Mouse (Mus musculus) embryonic fibroblast, embryonic 13.5 days (primary cell): Measurements from ENCODE around the gene Arpc1b. TPM values are rescaled to one million over a fixed set of nuclear protein-coding genes. Genes with fewer than 3 reads are reported as not detected.
"Not testable (repeated sequence)": the region's sequence is repeated elsewhere in the genome, so short reads cannot be mapped to it uniquely, and the experiment has no call there.

Experiments used
- H3K27ac ChIP-seq: 2 replicates; pipeline ENCODE4 v1.5.1; 2012; ENCODE audit warnings: low read length, control low read depth, inconsistent platforms; ENCODE audit not compliant: insufficient read depth
- H3K4me1 ChIP-seq: 2 replicates; pipeline ENCODE4 v1.6.1; 2011; ENCODE audit warnings: low read length; ENCODE audit not compliant: control insufficient read depth, insufficient read depth
- H3K4me3 ChIP-seq: 2 replicates; pipeline ENCODE4 v1.5.1; 2011; ENCODE audit warnings: mild to moderate bottlenecking, control low read depth, low read length; ENCODE audit not compliant: insufficient read depth
- CTCF ChIP-seq: IDR thresholded peaks from 2 replicates; pipeline ENCODE4 v1.5.1; 2011; ENCODE audit warnings: mild to moderate bottlenecking, control low read depth, low read length, moderate library complexity, borderline replicate concordance; ENCODE audit not compliant: insufficient read depth
- POLR2A ChIP-seq: IDR thresholded peaks from 2 replicates; pipeline ENCODE4 v1.6.1; 2011; ENCODE audit warnings: low read depth, mild to moderate bottlenecking, control low read depth, low read length, moderate library complexity
- polyA plus RNA-seq: library from polyadenylated mRNA; stranded (reverse); fragments of >200 nt; gene quantifications from 2 replicates; pipeline ENCODE4 v1.2.4, GENCODE M21; 2011; ENCODE audit warnings: low read depth; ENCODE audit not compliant: missing spikeins, insufficient read length

Gene Arpc1b
- polyA plus RNA-seq, 1 experiment: 328 TPM

DNA sequence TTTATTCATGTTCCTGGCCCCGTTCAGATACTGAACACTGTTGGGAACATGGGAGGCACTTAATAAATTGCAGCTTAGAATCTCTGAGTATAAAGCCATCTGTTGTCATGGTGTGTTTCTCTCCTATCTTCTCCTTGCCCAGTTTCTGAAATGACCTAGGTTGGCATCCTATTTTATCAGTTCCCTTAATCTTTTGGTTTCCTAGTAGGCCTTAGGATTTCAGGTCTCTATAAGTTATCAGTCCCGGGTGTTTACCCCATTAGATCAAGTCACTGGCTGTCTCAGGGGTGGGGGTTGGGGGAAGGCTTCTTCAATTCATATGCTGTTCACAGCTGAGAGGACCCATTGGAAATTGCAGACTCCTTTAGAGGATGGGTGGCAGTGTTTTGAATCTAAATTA is 29.2 kb upstream of the Arpc1b start:
- no peaks in the 10 kb centered on the region for H3K4me1 ChIP-seq
- no peak for TF ChIP-seq CTCF
- TF ChIP-seq POLR2A: no peak
- H3K27ac ChIP-seq: no peak overlapping the region
- peak overlapping the region; percentile 84 for H3K4me3 ChIP-seq

DNA sequence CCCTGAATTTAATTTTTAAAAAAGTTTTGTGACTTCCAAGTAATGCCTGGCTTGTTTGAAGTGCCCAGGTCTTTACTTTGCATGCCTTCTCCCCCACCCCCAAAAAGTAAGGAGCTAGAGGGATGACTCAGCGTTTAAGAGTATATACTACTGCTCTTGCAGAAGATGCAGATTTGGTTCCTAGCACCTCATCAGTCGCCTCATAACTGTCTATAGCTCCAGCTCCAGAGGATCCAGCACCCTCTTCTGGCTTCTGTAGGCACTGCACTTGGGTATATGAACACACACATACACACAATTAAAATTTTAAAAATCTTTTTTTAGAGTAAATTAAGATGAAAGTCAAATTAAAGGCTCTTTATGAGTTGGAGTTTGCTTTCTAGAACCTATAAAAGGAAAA is 25.8 kb upstream of the Arpc1b start:
- no peak overlapping the region for H3K27ac ChIP-seq
- H3K4me1 ChIP-seq: no peaks in the 10 kb centered on the region
- no peak for TF ChIP-seq CTCF
- TF ChIP-seq POLR2A: no peak
- no peak overlapping the region for H3K4me3 ChIP-seq

DNA sequence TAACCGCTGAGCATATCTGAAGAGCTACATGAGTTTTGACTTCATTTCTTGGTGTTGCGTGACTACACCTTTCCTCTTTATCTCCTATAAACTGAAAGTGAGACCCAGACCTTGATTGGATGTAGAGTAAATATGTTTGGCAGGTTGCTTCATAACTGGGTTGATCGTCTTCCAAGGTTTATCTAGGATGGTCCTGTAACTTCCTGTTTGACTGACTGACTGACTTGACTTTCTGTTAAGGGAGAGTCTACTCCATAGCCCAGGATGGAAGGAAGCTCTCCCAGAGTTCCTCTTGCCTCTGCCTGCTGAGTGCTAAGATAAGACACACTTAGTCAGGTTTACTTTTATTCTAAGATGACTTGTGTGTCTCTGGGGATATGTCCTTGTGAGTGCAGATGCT is 24.1 kb upstream of the Arpc1b start:
- Histone ChIP-seq H3K4me1 (no peaks in the 10 kb centered on the region), H3K27ac (no peak overlapping the region)
- TF ChIP-seq CTCF (no peak), POLR2A (no peak)

DNA sequence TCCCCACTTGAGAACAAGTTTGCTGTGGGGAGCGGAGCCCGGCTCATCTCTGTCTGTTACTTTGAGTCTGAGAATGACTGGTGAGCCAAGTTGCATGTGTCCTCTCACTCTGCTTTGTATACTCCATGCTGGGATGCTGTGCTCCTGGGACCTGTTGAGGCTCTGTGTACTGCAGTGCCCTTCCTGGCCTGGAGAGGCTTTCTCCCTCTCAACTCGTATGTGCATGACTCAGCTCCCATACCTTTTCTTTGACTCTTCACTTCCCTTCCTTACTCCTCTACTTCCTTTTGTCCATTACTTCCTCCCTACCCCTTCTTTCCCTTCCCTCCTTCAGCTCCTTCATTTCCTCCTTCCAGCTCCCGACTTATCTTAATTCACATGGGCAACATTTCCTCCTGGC is 17.8 kb upstream of the Arpc1b start:
- no peak overlapping the region for H3K27ac ChIP-seq
- TF ChIP-seq CTCF (no peak), POLR2A (no peak)
- no peak overlapping the region for H3K4me3 ChIP-seq
- no peaks in the 10 kb centered on the region for H3K4me1 ChIP-seq

More for the DNA sequence above, 24.1 kb upstream of the Arpc1b start:
- H3K4me3 ChIP-seq: no peak overlapping the region

DNA sequence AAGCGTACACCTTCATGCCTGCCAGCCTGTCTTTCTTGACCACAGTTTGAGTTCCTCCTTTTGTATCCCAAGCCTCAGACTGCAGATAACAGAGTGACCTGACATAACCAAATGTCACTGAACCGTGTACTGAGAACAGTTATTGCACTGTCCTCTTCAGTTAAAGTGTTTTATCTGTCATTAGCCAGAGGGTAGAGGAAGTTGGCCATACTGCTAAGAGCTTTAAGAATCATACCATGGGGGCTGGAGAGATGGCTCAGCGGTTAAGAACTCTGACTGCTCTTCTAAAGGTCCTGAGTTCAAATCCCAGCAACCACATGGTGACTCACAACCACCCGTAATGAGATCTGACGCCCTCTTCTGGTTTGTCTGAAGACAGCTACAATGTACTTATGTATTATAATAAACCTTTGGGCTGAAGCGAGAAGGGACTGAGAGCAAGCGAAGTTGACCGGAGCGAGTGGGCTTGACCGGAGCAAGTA is 15.6 kb upstream of the Arpc1b start:
- no peak for TF ChIP-seq POLR2A
- Histone ChIP-seq H3K4me1 (0 out of 2 replicates have a peak, but pooled peaks cover 2% of the 10 kb centered on the region), H3K4me3 (no peak overlapping the region), H3K27ac (no peak overlapping the region)

DNA sequence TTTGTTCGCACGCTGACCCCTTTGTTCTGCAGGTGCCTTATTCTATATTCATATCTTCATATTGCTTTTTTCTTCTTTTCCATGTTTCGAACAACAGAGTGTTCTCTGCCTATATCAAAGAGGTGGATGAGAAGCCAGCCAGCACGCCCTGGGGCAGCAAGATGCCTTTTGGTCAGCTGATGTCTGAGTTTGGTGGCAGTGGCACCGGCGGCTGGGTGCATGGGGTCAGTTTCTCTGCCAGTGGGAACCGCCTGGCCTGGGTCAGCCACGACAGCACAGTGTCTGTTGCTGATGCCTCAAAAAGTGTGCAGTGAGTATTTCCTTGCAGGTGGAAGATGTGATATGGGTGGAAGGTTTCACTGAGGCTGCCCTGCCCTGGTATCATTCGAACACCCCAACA is 13.1 kb upstream of the Arpc1b start:
- Histone ChIP-seq H3K4me1 (0 out of 2 replicates have a peak, but pooled peaks cover 2% of the 10 kb centered on the region), H3K4me3 (no peak overlapping the region), H3K27ac (no peak overlapping the region)
- no peak for TF ChIP-seq POLR2A

DNA sequence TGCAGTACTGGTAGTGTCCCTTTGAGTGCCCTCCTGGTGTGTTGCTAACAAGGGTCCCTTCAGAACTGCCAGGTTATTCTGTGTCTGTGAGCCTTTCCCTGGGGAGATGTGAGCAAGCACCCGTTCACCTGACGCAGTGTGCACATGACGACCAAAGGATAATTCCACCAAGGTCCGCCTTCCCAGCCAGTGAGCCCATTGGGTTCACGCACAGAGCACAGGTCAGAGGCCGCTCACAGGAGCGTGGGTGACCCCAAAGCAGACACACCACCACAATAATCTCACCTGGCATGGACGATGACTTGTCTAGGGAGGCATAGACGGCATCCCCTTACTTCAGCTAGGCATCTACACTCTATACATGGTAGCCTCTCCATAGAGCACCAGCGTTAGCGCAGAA is 12.6 kb upstream of the Arpc1b start:
- not testable (repeated sequence) for H3K4me3 ChIP-seq, H3K4me1 ChIP-seq, H3K27ac ChIP-seq

DNA sequence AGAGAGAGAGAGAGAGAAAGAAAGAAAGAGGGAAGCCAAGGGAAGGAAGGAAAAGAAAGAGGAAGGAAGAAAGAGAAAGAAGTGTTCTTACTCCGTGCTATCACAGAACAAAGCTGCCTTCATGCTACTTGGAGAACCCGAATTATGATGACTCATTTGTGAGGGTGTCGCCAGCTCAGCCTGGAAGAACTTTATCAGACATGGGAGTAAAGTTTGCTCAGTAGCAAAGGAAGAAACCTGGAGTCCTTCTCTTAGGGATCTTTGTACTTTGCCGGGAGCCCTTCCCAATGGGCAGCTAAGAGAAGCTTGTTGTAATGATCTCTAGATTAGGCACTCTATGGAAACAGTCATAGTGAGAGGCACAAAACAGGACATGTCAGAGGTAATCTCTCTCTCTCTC is 11.3 kb upstream of the Arpc1b start:
- Histone ChIP-seq H3K27ac (no peak overlapping the region), H3K4me1 (0 out of 2 replicates have a peak, but pooled peaks cover 2% of the 10 kb centered on the region), H3K4me3 (no peak overlapping the region)
- TF ChIP-seq POLR2A (no peak), CTCF (no peak)

DNA sequence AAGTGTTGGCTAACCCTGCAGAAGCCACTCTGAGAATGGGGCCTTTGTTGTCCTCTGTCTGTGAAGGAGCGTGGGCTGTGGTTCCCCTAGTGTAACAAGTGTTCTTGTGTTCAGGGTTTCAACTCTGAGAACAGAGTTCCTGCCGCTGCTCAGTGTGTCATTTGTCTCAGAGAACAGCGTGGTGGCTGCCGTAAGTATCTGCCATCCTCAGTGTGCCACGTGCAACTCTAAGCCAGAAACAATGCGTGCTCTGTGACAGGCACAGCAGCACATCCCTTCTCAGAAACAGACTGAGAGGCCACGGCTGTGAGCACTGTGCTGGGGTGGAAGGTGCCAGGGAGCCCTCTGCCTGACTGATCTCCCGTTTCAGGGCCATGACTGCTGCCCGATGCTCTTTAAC is 9.7 kb upstream of the Arpc1b start:
- Histone ChIP-seq H3K4me3 (no peak overlapping the region), H3K27ac (no peak overlapping the region), H3K4me1 (0 out of 2 replicates have a peak, but pooled peaks cover 2% of the 10 kb centered on the region)
- TF ChIP-seq POLR2A (no peak), CTCF (no peak)

DNA sequence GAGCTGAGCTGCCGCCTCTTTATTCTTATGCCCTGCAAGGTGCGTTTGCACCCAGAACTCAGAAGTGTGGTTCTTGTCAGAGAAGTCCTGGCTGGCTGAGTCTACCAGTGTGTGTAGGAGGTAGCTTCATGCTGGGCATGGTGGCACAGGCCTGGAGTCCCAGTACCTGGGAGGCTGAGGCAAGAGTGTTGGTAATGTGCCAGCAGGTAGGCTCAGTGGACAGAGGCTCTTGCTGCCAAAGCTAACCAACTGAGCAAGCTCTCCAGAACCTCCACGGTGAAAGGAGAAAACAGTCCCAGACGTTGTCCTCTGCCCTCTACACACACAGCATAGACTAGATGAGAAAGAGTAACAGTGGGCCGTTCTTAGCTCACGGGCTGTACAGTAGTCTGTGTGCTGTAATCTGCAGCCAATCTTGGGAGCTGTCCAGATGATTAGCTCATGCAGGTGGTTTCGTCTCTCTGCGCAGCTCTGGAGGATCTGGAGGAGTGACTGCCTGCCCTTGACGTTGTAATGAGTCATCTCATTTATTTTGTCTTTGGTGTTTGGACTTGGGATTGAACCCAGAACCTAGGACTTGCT is 8.2 kb upstream of the Arpc1b start:
- Histone ChIP-seq H3K27ac (no peak overlapping the region), H3K4me3 (no peak overlapping the region), H3K4me1 (0 out of 2 replicates have a peak, but pooled peaks cover 2% of the 10 kb centered on the region)
- no peak for TF ChIP-seq POLR2A
- no peak for TF ChIP-seq CTCF

DNA sequence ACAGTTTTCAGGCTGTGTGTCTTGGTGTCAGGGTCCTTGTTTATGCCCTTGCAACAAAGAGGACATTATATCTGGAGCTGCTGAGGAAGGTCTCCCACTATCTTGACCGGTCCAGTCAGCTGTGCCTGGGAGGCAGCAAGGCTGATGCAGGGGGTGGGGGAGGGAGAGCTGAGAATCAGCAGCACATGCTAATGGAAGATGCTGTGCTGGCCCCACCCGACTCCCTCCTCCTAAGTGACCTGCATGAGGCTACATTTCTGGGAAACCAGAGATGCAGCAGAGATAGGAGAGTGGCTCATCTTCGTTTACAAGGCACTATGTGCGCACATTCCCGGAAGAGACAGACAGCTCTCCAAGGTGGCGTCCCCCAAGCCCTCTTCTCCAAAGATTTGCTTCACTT is 3.6 kb upstream of the Arpc1b start:
- H3K27ac ChIP-seq: no peak overlapping the region
- TF ChIP-seq CTCF (no peak), POLR2A (no peak)
- no peak overlapping the region for H3K4me3 ChIP-seq
- no peaks in the 10 kb centered on the region for H3K4me1 ChIP-seq
